Mouse (Mus musculus) C2C12 (cell line): ENCODE results near the gene Pnisr.

Experiments used
- CEBPB ChIP-seq: IDR thresholded peaks from one replicate; pipeline ENCODE4 v1.6.1; 2011; ENCODE audit warnings: low read depth, mild to moderate bottlenecking, control low read depth, moderate library complexity
- CTCF ChIP-seq: IDR thresholded peaks from one replicate; pipeline ENCODE4 v1.5.1; 2011; ENCODE audit not compliant: control insufficient read depth, insufficient read depth, insufficient read length
- MAX ChIP-seq: IDR thresholded peaks from one replicate; pipeline ENCODE4 v1.6.1; 2011; ENCODE audit warnings: mild to moderate bottlenecking, control low read depth
- MYOD1 ChIP-seq: IDR thresholded peaks from one replicate; pipeline ENCODE4 v1.6.1; 2011; ENCODE audit warnings: low read depth; ENCODE audit not compliant: control insufficient read depth, insufficient read length
- MYOG ChIP-seq: IDR thresholded peaks from one replicate; pipeline ENCODE4 v1.6.1; 2011; ENCODE audit not compliant: control insufficient read depth, insufficient read length; ENCODE audit errors: extremely low read depth
- USF1 ChIP-seq: IDR thresholded peaks from one replicate; pipeline ENCODE4 v1.6.1; 2011; ENCODE audit warnings: low read depth, mild to moderate bottlenecking, control low read depth, moderate library complexity

- no peak for TF ChIP-seq CTCF
- TF ChIP-seq MAX = no peak
- no peak for TF ChIP-seq USF1
- TF ChIP-seq MYOD1 = no peak
- no peak for TF ChIP-seq CEBPB
- no peak for TF ChIP-seq MYOG
Observed at GRCm38 (mm10) chr4:21826616-21827015, 20.8 kb upstream of the Pnisr start.
